Mouse (Mus musculus): ENCODE data around the gene Mapre3. TPM values are rescaled to one million over a fixed set of nuclear protein-coding genes. Genes with fewer than 3 reads are reported as not detected.

The Mapre3 gene
- polyA plus RNA-seq, 2 experiments = 28.2 to 64.7 TPM

GRCm38 (mm10) chr5:30823091-30823490, 8.7 kb downstream of the Mapre3 start:
- no peaks in the 10 kb centered on the region for H3K36me3 ChIP-seq (ENCODE audit: control insufficient read depth, insufficient read depth, low read length)
- no peak overlapping the region for H3K4me3 ChIP-seq (replicated peaks; ENCODE audit: low read length)
- TF ChIP-seq POLR2A (IDR thresholded peaks at IDR 0.05; ENCODE audit: borderline replicate concordance, extremely low read depth, insufficient read depth, insufficient read length) = no peak
- H3K27me3 ChIP-seq (ENCODE audit: control insufficient read depth, insufficient read depth, low read length) = no peaks in the 10 kb centered on the region
- H3K27ac ChIP-seq (replicated peaks; ENCODE audit: low read depth, low read length) = no peak overlapping the region
- H3K9ac ChIP-seq (ENCODE audit: low read depth, low read length, severe bottlenecking) = no peak overlapping the region; the same call in 1 of the 2 replicates
- no peak overlapping the region for H3K4me2 ChIP-seq (replicated peaks; ENCODE audit: low read depth, low read length, severe bottlenecking)
- 80% methylated on average over 3 of the region's 3 CpGs for WGBS
- no peaks in the 10 kb centered on the region for H3K9me3 ChIP-seq (ENCODE audit: control insufficient read depth, low read length)
- DNase-seq (ENCODE audit: low spot score) (no peak), ATAC-seq (ENCODE audit: low FRiP score, low read depth) (no peak)
- H3K4me1 ChIP-seq (ENCODE audit: control insufficient read depth, insufficient read depth, low read length) = no peaks in the 10 kb centered on the region

DNA sequence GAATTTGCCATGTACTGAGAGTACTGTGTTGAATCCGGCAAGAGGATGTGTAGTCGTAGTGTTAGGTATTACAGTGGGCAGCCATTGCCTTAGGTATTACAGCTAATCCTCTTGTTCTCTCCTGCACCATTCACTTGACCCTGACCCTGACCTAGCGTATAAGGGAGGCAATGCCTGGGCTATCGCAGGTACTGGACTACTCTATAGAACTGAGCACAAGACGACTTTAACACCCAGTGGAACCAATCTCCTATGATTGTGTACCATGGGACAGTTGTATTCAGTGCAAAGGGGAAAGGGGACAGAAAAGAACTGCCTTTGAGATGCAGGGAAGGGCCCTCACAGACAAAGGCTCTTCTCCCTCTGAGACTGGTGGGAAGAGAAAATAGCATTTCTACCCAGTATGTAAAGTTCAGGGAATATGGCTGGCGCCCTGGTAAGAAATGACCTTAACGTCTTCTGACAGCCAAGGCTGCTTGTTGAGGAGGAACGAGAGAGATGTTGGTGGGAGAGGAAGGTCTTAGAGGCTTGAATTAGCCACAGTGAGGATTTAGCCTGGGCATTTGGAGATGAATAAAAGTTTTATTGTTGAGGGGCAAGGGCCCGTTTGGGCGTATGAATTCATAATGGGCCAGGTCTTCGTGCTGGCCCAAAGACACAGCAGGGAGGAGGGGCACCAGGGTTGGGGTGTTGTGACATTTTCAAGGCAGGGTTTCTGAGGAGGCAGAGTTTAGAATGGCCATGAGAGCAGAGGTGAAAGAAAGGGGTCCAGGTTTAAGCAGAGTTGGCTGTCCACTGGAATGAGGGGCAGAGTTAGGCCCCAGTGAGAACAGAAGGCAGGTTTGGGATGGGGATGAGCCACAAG, 9.9 kb downstream of the Mapre3 start:
- Histone ChIP-seq H3K27me3 (ENCODE audit: control insufficient read depth, insufficient read depth, low read length) (no peaks in the 10 kb centered on the region), H3K4me1 (ENCODE audit: control insufficient read depth, insufficient read depth, low read length) (no peaks in the 10 kb centered on the region), H3K9me3 (ENCODE audit: control insufficient read depth, low read length) (no peaks in the 10 kb centered on the region), H3K9ac (ENCODE audit: low read depth, low read length, severe bottlenecking) (no peak overlapping the region), H3K4me2 (replicated peaks; ENCODE audit: low read depth, low read length, severe bottlenecking) (no peak overlapping the region), H3K27ac (replicated peaks; ENCODE audit: low read depth, low read length) (no peak overlapping the region), H3K4me3 (replicated peaks; ENCODE audit: low read length) (no peak overlapping the region), H3K36me3 (ENCODE audit: control insufficient read depth, insufficient read depth, low read length) (no peaks in the 10 kb centered on the region)
- DNase-seq (ENCODE audit: low spot score) (no peak), ATAC-seq (ENCODE audit: low FRiP score, low read depth) (no peak)
- no peak for TF ChIP-seq POLR2A (IDR thresholded peaks at IDR 0.05; ENCODE audit: borderline replicate concordance, extremely low read depth, insufficient read depth, insufficient read length)
- WGBS = 87% methylated on average over 11 of the region's 11 CpGs

DNA sequence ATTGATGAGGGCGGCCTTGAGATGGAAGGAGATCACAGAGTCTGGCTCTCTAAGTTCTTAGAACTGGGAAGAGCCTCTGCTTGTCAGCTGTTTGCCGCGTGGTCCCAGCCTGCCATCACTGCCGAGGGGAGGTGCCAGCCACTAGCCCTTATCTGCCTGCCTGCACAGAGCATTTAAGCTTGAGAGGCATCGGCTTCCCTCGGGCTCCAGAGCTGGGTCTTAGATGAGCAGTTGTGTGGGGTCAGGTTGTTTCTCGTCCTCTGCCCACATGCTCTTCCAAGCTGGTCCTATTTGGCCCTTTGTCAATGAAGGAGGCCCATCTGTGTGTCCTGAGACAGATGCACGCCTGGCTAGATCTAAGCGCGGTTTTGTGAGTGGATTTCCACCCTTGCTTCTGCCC, 10.7 kb downstream of the Mapre3 start:
- no peaks in the 10 kb centered on the region for H3K4me1 ChIP-seq (ENCODE audit: control insufficient read depth, insufficient read depth, low read length)
- no peaks in the 10 kb centered on the region for H3K9me3 ChIP-seq (ENCODE audit: control insufficient read depth, low read length)
- no peak for TF ChIP-seq POLR2A (IDR thresholded peaks at IDR 0.05; ENCODE audit: borderline replicate concordance, extremely low read depth, insufficient read depth, insufficient read length)
- no peak for ATAC-seq (ENCODE audit: low FRiP score, low read depth)
- no peak for DNase-seq (ENCODE audit: low spot score)
- no peaks in the 10 kb centered on the region for H3K27me3 ChIP-seq (ENCODE audit: control insufficient read depth, insufficient read depth, low read length)
- WGBS = 67% methylated on average over 10 of the region's 10 CpGs
- H3K36me3 ChIP-seq (ENCODE audit: control insufficient read depth, insufficient read depth, low read length) = no peaks in the 10 kb centered on the region
- no peak overlapping the region for H3K27ac ChIP-seq (replicated peaks; ENCODE audit: low read depth, low read length)
- H3K9ac ChIP-seq (ENCODE audit: low read depth, low read length, severe bottlenecking) = no peak overlapping the region
- no peak overlapping the region for H3K4me3 ChIP-seq (replicated peaks; ENCODE audit: low read length)
- no peak overlapping the region for H3K4me2 ChIP-seq (replicated peaks; ENCODE audit: low read depth, low read length, severe bottlenecking)

DNA sequence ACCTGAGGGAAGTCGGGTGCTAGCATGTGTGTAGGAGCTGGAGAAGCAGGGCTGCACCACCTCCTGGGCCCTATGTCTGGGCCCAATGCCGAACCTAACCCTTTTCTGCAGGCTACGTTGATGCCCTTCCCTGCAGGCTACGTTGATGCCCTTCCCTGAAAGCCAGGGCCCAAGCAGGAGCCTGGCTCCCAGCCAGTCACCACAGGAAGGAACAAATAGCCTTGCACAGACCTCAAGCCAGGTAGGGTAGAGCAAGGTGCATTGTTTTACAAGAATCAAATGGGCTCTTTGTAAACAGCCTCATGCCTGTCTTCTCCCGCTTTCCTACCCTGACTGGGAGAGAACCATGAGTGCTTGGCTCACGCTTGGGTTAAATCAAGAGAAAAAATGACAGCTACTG, 11.4 kb downstream of the Mapre3 start:
- no peaks in the 10 kb centered on the region for H3K27me3 ChIP-seq (ENCODE audit: control insufficient read depth, insufficient read depth, low read length)
- no peak for DNase-seq (ENCODE audit: low spot score)
- H3K9ac ChIP-seq (ENCODE audit: low read depth, low read length, severe bottlenecking) = no peak overlapping the region
- H3K4me1 ChIP-seq (ENCODE audit: control insufficient read depth, insufficient read depth, low read length) = no peaks in the 10 kb centered on the region
- H3K27ac ChIP-seq (replicated peaks; ENCODE audit: low read depth, low read length) = no peak overlapping the region
- no peak for ATAC-seq (ENCODE audit: low FRiP score, low read depth)
- H3K36me3 ChIP-seq (ENCODE audit: control insufficient read depth, insufficient read depth, low read length) = no peaks in the 10 kb centered on the region
- no peak for TF ChIP-seq POLR2A (IDR thresholded peaks at IDR 0.05; ENCODE audit: borderline replicate concordance, extremely low read depth, insufficient read depth, insufficient read length)
- no peaks in the 10 kb centered on the region for H3K9me3 ChIP-seq (ENCODE audit: control insufficient read depth, low read length)
- no peak overlapping the region for H3K4me2 ChIP-seq (replicated peaks; ENCODE audit: low read depth, low read length, severe bottlenecking)
- WGBS = 76% methylated on average over 6 of the region's 6 CpGs
- no peak overlapping the region for H3K4me3 ChIP-seq (replicated peaks; ENCODE audit: low read length)

GRCm38 (mm10) chr5:30833416-30833815, 19.0 kb downstream of the Mapre3 start:
- 91% methylated on average over 3 of the region's 3 CpGs for WGBS
- ATAC-seq (ENCODE audit: low FRiP score, low read depth) (no peak), DNase-seq (ENCODE audit: low spot score) (no peak)
- H3K27me3 ChIP-seq (ENCODE audit: control insufficient read depth, insufficient read depth, low read length) = no peaks in the 10 kb centered on the region
- H3K4me1 ChIP-seq (ENCODE audit: control insufficient read depth, insufficient read depth, low read length) = no peaks in the 10 kb centered on the region
- H3K36me3 ChIP-seq (ENCODE audit: control insufficient read depth, insufficient read depth, low read length) = 0 out of 2 replicates have a peak, but pooled peaks cover 4% of the 10 kb centered on the region
- H3K4me2 ChIP-seq (replicated peaks; ENCODE audit: low read depth, low read length, severe bottlenecking) = no peak overlapping the region
- H3K27ac ChIP-seq (replicated peaks; ENCODE audit: low read depth, low read length) = no peak overlapping the region
- no peaks in the 10 kb centered on the region for H3K9me3 ChIP-seq (ENCODE audit: control insufficient read depth, low read length)
- no peak for TF ChIP-seq POLR2A (IDR thresholded peaks at IDR 0.05; ENCODE audit: borderline replicate concordance, extremely low read depth, insufficient read depth, insufficient read length)
- H3K9ac ChIP-seq (ENCODE audit: low read depth, low read length, severe bottlenecking) = no peak overlapping the region
- no peak overlapping the region for H3K4me3 ChIP-seq (replicated peaks; ENCODE audit: low read length)
